Mouse (Mus musculus) limb, embryonic 11.5 days (tissue): Measurements from ENCODE around the gene Csrnp3. TPM values are rescaled to one million over a fixed set of nuclear protein-coding genes. Genes with fewer than 3 reads are reported as not detected.

Source experiments
- ATAC-seq: fragments of 200-750 bp; cut with Nextera tagmentation; 2 replicates; pipeline ENCODE4 v1.8.0; 2017; ENCODE audit warnings: low read depth; ENCODE audit not compliant: insufficient number of reproducible peaks, low FRiP score, low TSS enrichment
- DNase-seq: peaks from one replicate; pipeline ENCODE4 v3.0.0-alpha.2; 2015; ENCODE audit warnings: low spot score
- H3K27ac ChIP-seq: fragments of 300-500 bp; sonication (generic); replicated peaks from 2 replicates; pipeline ENCODE4 v1.5.1; 2014; ENCODE audit warnings: low read depth, mild to moderate bottlenecking, low read length
- H3K27me3 ChIP-seq: fragments of 300-500 bp; sonication (generic); 2 replicates; pipeline ENCODE4 v1.6.1; 2014; ENCODE audit warnings: mild to moderate bottlenecking, low read length, mixed read lengths; ENCODE audit not compliant: control insufficient read depth, insufficient read depth
- H3K36me3 ChIP-seq: fragments of 300-500 bp; sonication (generic); 2 replicates; pipeline ENCODE4 v1.6.1; 2014; ENCODE audit warnings: mild to moderate bottlenecking, low read length, moderate library complexity, mixed read lengths; ENCODE audit not compliant: control insufficient read depth, insufficient read depth
- H3K4me1 ChIP-seq: fragments of 300-500 bp; sonication (generic); 2 replicates; pipeline ENCODE4 v1.6.1; 2014; ENCODE audit warnings: low read length, mixed read lengths; ENCODE audit not compliant: control insufficient read depth, insufficient read depth
- H3K4me2 ChIP-seq: fragments of 300-500 bp; sonication (generic); 2 replicates; pipeline ENCODE4 v1.6.1; 2014; ENCODE audit warnings: low read depth, mild to moderate bottlenecking, moderate library complexity; ENCODE audit not compliant: severe bottlenecking
- H3K4me3 ChIP-seq: fragments of 300-500 bp; sonication (generic); 2 replicates; pipeline ENCODE4 v1.5.1; 2014; ENCODE audit warnings: low read depth, low read length
- H3K9ac ChIP-seq: fragments of 300-500 bp; sonication (generic); 2 replicates; pipeline ENCODE4 v1.6.1; 2014; ENCODE audit warnings: mild to moderate bottlenecking, low read length
- H3K9me3 ChIP-seq: fragments of 300-500 bp; sonication (generic); 2 replicates; pipeline ENCODE4 v1.6.1; 2016; ENCODE audit warnings: low read length; ENCODE audit not compliant: control insufficient read depth
- WGBS: fragments of 180-500 bp; shearing (Covaris S2); extraction: QIAGEN DNeasy Blood & Tissue Kit; methylation state at CpG from one replicate; pipeline ENCODE4 v1.1.7; 2014; 5-methylcytosine and 5-hydroxymethylcytosine counted together
- polyA plus RNA-seq: library from polyadenylated mRNA; unstranded; fragments of >200 nt; fragmentation: Nextera tagmentation; extraction: Ambion mirVana; gene quantifications from 2 replicates; pipeline ENCODE4 v1.2.1, GENCODE M21; 2014

The Csrnp3 gene
- polyA plus RNA-seq, 1 experiment from 2014 or later, result 10.8 TPM

DNA sequence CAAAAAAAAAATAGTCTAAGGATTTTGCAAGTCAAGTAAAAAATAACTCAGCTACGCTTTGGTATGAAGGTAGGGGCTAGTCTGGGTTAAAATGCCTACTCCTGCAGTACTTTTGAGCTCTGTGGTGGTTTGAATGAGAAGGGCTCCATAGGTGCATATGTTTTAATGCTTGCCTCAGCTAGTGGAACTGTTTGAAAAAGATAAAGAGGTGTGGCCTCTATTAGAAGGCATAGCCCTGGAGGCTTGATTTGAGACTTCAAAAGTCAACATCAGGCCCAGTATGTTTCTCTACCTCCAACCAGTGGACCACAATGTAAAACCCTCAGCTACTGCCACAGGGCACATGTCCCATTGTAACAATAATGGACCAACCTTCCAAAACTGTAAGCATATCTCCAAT lies 16.9 kb upstream of the Csrnp3 start:
- no peak for ATAC-seq
- Histone ChIP-seq H3K4me3 (no peak overlapping the region), H3K4me1 (no peaks in the 10 kb centered on the region)

DNA sequence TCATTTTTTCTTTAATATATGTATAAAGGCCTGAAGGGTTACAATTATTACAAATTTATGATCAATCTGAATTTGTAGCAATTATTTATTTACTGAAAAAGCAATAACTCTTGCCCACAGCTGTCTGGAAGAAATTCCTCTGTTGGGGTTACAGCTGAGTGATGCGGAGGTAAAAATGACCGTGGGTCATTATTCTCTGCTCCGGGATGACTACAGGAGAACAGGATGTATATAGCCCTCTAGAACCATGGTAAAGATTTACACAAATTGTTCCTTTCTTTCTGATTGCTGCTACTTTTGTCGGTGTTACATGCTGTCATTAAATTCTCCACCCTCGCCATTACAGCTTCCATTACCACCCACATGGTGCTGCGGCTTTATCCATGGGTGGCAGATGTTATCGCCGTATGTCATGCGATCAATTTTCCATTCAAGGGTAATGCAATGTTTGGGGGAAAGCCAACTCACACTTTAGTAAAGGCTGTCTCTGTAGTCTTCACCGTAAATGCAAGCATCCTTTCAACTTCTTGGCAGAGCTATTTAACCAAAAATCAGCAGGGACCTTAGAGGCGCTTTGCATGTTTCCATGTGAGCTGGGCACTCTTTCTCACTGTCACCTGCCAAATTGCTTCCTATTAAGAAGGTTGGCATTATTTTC lies 12.7 kb upstream of the Csrnp3 start:
- no peak overlapping the region for H3K9ac ChIP-seq
- H3K9me3 ChIP-seq, result no peaks in the 10 kb centered on the region
- ATAC-seq, result no peak
- H3K4me2 ChIP-seq, result no peak overlapping the region
- H3K4me3 ChIP-seq, result no peak overlapping the region
- no peak for DNase-seq
- 79% methylated on average over 11 of the region's 11 CpGs for WGBS
- no peak overlapping the region for H3K27ac ChIP-seq
- H3K4me1 ChIP-seq, result no peaks in the 10 kb centered on the region
- no peaks in the 10 kb centered on the region for H3K36me3 ChIP-seq
- H3K27me3 ChIP-seq, result no peaks in the 10 kb centered on the region

More for the DNA sequence above, 16.9 kb upstream of the Csrnp3 start:
- 98% methylated on average over 1 of the region's 1 CpGs for WGBS
- DNase-seq, result no peak
- no peak overlapping the region for H3K27ac ChIP-seq
- H3K36me3 ChIP-seq, result no peaks in the 10 kb centered on the region
- no peaks in the 10 kb centered on the region for H3K9me3 ChIP-seq
- no peak overlapping the region for H3K4me2 ChIP-seq
- H3K9ac ChIP-seq, result no peak overlapping the region
- H3K27me3 ChIP-seq, result no peaks in the 10 kb centered on the region

GRCm38 (mm10) chr2:65833421-65833820 lies 12.1 kb upstream of the Csrnp3 start:
- WGBS, result 82% methylated on average over 7 of the region's 7 CpGs
- ATAC-seq, result no peak

GRCm38 (mm10) chr2:65841606-65842005 lies 4.0 kb upstream of the Csrnp3 start:
- Histone ChIP-seq H3K9ac (no peak overlapping the region), H3K4me2 (no peak overlapping the region), H3K9me3 (no peaks in the 10 kb centered on the region), H3K4me3 (no peak overlapping the region), H3K36me3 (no peaks in the 10 kb centered on the region), H3K27me3 (no peaks in the 10 kb centered on the region), H3K27ac (no peak overlapping the region), H3K4me1 (peaks cover 3% of the 10 kb centered on the region; the same call in 1 of the 2 replicates)
- 78% methylated on average over 3 of the region's 3 CpGs for WGBS
- ATAC-seq, result no peak
- no peak for DNase-seq

More at GRCm38 (mm10) chr2:65833421-65833820, 12.1 kb upstream of the Csrnp3 start:
- Histone ChIP-seq H3K36me3 (no peaks in the 10 kb centered on the region), H3K4me1 (no peaks in the 10 kb centered on the region), H3K9ac (no peak overlapping the region), H3K27me3 (no peaks in the 10 kb centered on the region), H3K4me3 (no peak overlapping the region), H3K9me3 (no peaks in the 10 kb centered on the region), H3K4me2 (no peak overlapping the region), H3K27ac (no peak overlapping the region)
- DNase-seq, result no peak

DNA sequence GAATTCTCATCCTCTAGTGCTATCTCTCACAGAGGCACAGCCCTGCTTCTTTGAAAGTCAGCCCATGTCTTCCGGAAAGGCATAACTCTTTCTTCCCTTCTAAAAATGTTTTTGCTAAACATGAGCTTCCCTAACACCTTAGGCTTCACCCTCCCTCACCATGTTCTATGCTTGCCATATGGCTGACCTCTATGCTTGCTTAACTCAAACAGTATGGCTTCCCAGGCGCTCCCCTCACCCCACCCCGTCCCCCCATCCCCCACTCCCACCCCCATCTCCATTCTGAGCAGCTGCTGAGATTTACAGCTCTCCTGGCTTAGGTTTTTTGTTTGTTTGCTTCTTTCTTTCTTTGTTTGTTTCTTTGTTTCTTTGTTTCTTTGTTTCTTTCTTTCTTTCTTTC lies 3.2 kb upstream of the Csrnp3 start:
- no peak overlapping the region; the same call in 1 of the 2 replicates for H3K27ac ChIP-seq
- H3K4me3 ChIP-seq, result no peak overlapping the region
- no peaks in the 10 kb centered on the region for H3K27me3 ChIP-seq
- peak; percentile 47 for DNase-seq
- WGBS, result 17% methylated on average over 3 of the region's 3 CpGs
- H3K36me3 ChIP-seq, result no peaks in the 10 kb centered on the region
- peak; percentile 73; the same call in 1 of the 2 replicates for ATAC-seq
- H3K4me2 ChIP-seq, result no peak overlapping the region
- no peaks in the 10 kb centered on the region for H3K9me3 ChIP-seq
- H3K9ac ChIP-seq, result no peak overlapping the region
- H3K4me1 ChIP-seq, result peaks cover 3% of the 10 kb centered on the region; the same call in 1 of the 2 replicates

- WGBS, result under 1% methylated on average over 22 of the region's 22 CpGs
- 0 out of 2 replicates have a peak overlapping the region, but pooled peaks have one; percentile 30 for H3K27ac ChIP-seq
- H3K4me3 ChIP-seq, result peak overlapping the region; percentile 48
- H3K9ac ChIP-seq, result peak overlapping the region; percentile 69
- peak overlapping the region; percentile 52 for H3K4me2 ChIP-seq
- no peaks in the 10 kb centered on the region; the same call in 1 of the 2 replicates for H3K36me3 ChIP-seq
- peaks cover 3% of the 10 kb centered on the region; the same call in 1 of the 2 replicates for H3K4me1 ChIP-seq
- ATAC-seq, result no peak
- peak; percentile 47 for DNase-seq
- no peaks in the 10 kb centered on the region for H3K9me3 ChIP-seq
- H3K27me3 ChIP-seq, result no peaks in the 10 kb centered on the region
These were observed 611 bp downstream of the Csrnp3 start for GRCm38 (mm10) chr2:65846000-65846755.

DNA sequence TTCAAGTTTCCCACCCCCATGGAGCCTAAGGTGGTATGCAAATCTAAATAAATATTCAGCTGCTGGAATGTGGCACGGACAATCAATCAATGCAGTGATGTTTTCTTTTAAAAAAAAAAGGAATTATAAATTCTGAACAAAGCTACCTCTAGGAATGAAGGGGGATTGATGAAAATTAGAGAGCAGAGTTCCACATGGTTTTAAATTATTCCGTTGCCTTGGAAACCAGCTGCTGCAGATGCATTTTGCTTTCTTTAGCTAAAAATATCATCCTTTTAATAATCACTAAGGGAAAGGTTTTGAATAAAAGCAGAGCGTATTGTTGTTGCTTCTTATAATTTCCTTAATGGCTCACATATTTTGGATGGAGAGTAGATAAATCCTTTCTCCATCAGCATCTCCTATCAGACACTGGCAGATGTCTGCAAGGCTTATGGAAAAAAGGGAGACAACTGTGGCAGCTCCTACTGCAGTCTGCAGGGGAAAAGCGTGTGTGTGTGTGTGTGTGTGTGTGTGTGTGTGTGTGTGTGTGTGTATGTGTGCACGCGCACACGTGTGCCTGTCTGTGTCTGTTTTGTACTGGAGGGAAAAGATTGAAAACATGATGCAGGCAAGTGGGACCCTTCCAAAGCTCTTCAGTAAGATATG lies 2.0 kb downstream of the Csrnp3 start:
- Histone ChIP-seq H3K4me1 (no peaks in the 10 kb centered on the region; the same call in 1 of the 2 replicates), H3K9ac (no peak overlapping the region), H3K27me3 (no peaks in the 10 kb centered on the region), H3K9me3 (no peaks in the 10 kb centered on the region), H3K4me2 (peak overlapping the region; percentile 24; the same call in 1 of the 2 replicates), H3K27ac (no peak overlapping the region), H3K36me3 (no peaks in the 10 kb centered on the region; the same call in 1 of the 2 replicates), H3K4me3 (no peak overlapping the region)
- ATAC-seq (no peak), DNase-seq (no peak)
- WGBS, result 52% methylated on average over 7 of the region's 7 CpGs

GRCm38 (mm10) chr2:65848706-65849105 lies 3.1 kb downstream of the Csrnp3 start:
- no peaks in the 10 kb centered on the region; the same call in 1 of the 2 replicates for H3K36me3 ChIP-seq
- H3K27ac ChIP-seq, result no peak overlapping the region
- no peak overlapping the region for H3K4me3 ChIP-seq
- ATAC-seq (no peak), DNase-seq (no peak)
- H3K9me3 ChIP-seq, result no peaks in the 10 kb centered on the region
- H3K4me1 ChIP-seq, result no peaks in the 10 kb centered on the region; the same call in 1 of the 2 replicates
- 54% methylated on average over 8 of the region's 8 CpGs for WGBS
- no peaks in the 10 kb centered on the region for H3K27me3 ChIP-seq
- H3K4me2 ChIP-seq, result no peak overlapping the region
- no peak overlapping the region for H3K9ac ChIP-seq
